Mouse (Mus musculus) neural tube, embryonic 10.5 days (tissue): ENCODE data around the gene Otor.

Experiments used
- DNase-seq: peaks from one replicate; pipeline ENCODE4 v3.0.0-alpha.2; 2017; ENCODE audit warnings: low spot score; ENCODE audit errors: extremely low spot score

Gene Otor

DNA sequence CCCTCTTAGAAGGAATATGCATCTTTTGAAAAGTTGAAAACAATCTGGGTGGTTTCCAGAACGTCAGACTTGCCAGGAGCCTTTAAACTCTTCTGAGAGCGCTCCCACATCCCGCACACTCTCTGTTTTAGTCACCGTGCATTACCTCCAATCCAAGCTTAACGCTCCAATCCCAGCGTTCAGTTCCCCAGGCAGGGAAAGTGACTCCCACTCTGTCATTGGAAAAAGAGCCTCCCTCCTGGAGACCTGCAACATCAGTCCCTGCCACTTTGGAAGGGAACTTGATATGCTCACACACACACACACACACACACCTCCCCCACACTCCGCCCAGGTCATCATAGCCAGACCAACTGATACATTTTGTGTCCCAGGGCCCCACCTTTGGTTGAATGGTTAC is 39.9 kb downstream of the Otor start:
- no peak for DNase-seq

DNA sequence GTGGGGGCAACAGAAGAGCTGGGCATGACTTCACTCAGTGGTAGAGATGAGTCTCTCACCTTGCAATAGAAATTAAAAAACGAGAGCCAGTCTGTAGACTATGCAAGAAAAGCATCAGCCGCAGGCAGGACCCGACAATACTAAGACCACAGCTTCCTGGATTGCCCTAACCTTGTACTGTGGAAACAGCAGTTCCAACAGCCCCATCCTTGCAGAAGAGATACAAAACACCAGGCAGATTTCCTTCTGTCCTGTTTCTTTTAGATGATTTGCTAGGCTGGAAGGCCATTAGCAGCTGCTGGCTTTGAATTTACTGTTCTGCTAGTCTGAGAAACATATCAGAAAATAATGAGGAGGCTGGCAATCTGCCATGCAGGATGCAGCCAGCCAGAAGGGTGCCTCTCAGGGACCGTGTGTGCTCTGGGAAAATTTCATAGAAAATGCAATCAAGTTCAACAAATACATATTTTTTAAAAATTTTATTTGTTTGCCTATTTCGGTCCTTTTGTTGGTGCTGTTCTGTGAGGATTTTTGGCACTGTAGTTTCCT is 52.9 kb downstream of the Otor start:
- DNase-seq = no peak
